Mouse (Mus musculus) common myeloid progenitor, adult 5-6 weeks (primary cell): ENCODE measurements around the gene Mcm2. TPM values are rescaled to one million over a fixed set of nuclear protein-coding genes. Genes with fewer than 3 reads are reported as not detected.
A peak's percentile ranks its signal among the peaks of the same experiment; 100 is the strongest.

Source experiments
- ATAC-seq: replicated peaks from 2 replicates; pipeline ENCODE4 v1.8.0; 2016; ENCODE audit warnings: low read depth, mild to moderate bottlenecking, moderate TSS enrichment, inconsistent platforms; ENCODE audit not compliant: poor library complexity, severe bottlenecking
- total RNA-seq: library from RNA; stranded (forward); fragments of 200-1000, 187-1606 nt; gene quantifications from 2 replicates; pipeline ENCODE4 v1.2.3, GENCODE M21; 2017

Gene Mcm2
- total RNA-seq, 1 experiment from 2014 or later: 188 TPM

DNA sequence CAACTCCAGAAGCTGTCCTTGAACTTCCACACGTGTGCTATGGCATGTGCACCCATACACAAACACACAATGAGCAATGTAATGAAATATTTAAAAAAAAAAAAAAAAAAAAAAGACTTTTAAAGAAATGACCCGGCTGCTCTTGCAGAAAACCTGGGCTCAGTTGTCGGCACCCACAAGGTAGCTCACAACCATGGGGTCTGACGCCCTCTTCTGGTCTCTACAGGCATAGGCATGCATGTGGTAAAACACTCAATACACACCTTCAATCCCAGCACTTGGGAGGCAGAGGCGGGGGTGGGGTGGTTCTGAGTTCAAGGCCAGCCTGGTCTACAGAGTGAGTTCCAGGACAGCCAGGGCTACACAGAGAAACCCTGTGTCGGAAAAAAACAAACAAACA, 2.6 kb downstream of the Mcm2 start:
- no peak for ATAC-seq

DNA sequence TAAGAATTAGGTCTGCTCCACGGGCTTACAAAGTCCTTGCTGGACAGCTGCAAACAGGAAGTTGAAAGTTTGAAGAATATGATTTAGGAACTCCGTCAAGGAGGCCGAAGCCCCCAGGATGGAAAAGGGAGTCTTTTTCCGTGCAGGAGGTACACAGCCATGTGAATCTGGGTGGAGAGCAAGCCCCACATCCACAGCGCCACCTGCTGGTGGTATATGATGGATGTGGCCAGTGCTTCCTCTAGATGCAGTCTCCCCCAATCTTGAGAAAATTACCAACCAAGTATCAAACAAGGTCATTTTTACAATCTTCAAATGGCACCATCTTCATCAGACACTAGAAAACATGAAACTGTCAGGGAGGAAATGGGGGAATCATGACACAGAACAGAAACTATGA, 5.0 kb downstream of the Mcm2 start:
- 0 out of 2 replicates have a peak, but pooled peaks have one; percentile 41 for ATAC-seq

DNA sequence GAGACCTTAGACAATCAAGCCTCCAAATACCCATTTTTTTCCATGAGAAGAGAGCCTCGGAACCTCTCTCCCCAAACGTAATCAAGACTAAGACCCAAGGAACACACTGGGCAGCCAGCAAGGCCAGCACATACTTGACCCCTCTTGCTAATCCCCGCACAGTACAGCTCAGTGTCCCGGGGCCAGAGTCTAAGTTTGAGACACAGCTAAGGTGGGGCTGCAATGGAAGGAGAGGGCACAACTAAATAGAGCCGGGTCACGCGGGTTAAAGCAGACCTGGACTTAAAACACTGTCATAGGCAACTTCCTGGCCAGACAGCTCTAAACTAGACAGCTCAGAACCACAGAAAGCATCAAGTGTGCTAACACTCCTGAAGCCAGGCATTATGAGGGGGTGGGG, 7.7 kb downstream of the Mcm2 start:
- no peak for ATAC-seq

DNA sequence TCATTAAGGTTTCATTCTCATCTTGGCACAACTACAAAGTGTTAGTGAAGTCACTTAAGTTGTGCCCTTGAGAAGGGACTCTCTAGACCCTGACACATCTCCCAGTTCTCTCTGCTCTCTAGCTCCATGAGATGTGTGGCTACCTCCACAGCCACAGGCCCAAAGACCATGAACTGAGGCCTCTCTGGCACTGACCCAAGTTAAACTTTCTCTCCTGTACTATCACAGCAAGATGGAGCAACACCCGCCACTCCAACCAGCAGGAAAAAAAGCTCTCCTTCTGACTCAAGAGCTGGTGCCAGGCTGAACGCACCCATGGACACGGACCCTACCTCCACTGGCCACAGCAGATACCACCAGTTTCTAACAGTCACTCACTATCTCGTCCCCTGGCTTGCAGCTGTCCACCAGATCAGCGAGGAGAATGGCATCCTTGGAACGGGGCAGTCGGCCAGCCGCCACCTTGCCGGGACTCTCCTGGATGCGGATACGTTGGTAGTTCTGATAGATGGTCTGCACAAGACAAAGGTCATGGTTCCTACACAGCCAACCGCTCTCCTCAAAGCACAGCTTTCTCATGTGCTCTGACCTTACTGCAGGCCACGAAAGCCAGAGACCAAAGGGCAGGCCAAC, 9.1 kb downstream of the Mcm2 start:
- no peak for ATAC-seq

DNA sequence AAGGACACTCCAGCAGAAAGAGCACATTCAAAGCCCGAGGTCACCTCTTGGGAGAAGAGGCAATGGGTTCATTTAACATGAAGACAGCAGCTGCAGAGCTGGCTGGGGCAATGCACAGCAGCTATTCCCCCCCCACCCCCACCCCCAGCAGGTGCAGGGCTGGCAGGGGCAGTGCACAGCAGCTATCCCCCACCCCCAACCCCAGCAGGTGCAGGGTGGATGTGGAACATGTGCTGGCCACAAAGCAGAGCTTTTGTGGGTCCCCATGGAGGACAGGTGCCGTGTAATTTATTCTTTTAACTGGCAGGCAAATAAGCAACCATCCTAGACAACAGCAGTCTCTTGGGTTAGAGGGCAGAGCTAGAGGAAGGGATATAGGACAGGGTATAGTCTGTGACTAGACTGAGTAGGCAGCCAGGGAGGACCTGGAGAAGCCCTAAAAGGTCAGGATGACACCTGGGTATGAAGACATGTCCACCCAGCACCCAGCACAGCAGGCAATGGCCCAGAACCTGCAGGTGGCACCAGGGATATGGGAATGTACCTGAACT, 12.1 kb downstream of the Mcm2 start:
- no peak for ATAC-seq

DNA sequence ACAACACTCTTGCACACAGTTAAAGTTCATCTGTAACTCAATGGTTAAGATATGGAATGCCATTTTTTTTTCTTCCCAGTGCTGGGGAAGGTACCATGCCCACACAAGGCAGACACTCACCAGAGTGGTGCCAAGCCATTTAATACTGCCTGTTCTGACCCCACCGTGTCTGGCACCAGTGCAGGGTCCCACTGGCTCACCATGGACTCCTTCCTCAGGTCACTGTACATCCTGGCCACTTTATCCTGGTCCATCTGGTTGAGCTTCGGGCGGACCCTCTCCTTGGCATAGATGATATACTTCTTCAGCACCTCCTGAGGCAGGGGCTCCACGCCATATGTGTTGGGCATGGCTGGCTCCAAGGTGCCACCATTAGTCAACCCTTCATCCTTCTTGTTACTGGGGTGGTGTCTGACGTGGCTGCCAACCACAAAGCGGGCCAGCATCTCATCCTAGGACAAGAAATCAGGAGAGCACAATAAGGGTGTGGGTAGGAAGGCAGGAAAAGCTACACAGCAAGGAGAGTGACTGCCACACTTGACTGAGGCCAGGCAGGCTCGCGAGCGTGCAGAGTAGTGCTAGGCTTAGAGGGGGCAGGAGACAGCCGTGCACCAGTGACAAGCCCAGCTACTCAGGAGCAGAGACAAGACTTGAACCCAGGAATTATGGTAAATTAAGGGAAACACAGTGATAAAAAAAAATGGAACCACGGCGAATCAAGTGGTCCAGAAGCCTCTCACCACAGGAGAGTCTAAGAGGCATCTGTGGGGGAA, 12.8 kb downstream of the Mcm2 start:
- ATAC-seq: no peak

DNA sequence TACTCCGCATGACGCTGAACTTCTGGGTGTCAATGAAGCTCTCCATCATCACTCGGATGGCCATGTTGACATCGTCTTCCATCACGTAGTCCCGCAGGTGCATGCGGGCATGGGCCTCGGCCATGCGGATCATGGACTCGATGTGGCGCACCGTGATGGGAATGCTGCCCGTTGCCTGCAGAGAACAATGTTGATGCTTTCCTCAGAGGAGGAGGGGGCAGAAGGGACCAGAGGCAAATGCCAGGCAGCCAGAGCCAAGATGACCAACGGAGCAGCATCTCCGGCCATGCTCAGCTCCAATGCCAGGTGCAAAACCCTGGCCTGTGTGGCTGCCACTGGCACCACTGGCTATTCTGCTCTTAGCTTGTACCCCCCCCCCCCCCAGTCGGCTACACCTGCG, 13.9 kb downstream of the Mcm2 start:
- ATAC-seq: no peak

DNA sequence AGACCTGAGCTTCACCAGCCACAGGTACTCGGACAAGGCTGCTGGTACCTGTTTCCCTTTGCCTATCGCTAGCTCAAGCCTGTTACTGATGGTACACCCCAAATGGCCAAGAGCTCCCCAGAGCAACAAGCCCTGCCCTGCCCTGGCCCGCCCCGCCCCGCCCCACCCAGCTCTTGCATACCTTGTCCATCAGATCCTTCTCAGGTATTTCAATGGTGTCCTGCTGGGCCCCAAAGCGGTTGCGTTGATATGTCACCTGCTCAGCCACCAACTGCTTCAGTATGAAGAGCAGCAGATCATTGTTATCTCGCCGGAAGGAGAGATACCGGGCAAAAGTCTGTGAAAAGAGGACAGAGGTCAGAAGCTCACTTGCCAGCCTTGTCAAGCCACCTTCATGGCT, 14.4 kb downstream of the Mcm2 start:
- ATAC-seq: no peak

DNA sequence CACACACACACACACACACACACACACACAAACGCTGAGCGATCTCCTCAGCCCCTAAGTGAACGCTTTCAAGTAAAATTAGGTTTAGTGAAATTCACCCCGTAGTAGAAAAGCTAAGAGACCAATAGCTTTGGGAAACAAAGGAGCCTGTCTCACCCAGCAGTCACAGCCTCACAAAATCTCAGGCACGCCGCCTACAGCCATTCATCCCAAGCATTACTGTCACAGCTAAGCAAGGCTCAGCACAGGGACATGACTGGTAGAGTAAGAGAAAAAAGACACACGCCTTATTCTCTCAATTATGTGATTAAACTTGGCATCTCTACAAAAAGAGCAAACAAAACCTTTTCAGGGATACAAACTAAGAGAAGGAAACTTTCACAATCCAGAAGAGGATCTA, 17.2 kb downstream of the Mcm2 start:
- ATAC-seq: no peak

DNA sequence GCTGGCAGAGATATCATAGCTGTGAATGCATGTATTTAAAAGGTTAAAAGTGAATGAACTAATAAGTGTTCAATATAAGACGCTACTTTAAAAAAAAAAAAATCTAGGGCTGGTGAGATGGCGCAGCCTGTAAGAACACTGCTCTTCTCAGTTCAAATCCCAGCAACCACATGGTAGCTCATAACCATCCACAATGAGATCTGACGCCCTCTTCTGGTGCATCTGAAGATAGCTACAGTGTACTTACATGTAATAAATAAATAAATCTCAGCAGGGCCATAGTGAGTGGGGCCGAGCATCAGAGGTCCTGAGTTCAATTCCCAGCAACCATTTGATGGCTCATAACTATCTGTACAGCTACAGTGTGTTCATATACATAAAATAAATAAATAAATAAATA, 19.1 kb downstream of the Mcm2 start:
- ATAC-seq: no peak

DNA sequence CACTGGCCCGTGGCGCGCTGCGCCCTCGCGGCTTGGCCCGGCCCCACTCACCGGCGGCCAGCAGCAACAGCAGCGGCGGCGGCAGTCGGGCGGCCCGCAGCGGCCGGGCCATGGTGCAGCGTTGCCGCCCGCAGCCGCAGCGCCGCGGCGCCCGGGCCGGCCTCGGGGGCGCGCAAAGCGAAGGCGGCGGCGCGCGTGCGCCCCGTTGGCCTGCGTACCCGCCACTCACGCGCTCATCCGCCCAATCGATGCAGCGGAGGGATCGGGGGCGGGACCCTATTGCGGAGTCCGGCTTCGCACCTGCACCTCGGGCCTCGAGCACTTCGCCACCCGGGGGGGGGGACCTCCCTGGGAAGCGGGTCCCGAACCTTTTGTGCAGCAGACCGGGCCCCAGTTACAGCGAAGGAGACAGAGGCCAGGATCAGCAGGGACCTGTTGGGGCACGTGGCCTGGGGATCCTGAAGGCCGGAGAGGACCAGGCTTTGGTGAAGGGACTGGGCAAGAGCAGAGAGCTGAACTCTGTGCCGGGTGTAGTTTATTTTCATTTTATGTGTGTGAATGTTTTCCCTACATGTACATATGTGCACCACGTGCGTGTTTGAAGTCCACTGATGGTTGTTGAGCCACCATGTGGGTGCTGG, 23.6 kb downstream of the Mcm2 start, which contains the start of gene Podxl2:
TSS of gene Podxl2 (minus strand) at position 177 of the 641 bp plus-strand sequence.
- ATAC-seq: peak; percentile 45

DNA sequence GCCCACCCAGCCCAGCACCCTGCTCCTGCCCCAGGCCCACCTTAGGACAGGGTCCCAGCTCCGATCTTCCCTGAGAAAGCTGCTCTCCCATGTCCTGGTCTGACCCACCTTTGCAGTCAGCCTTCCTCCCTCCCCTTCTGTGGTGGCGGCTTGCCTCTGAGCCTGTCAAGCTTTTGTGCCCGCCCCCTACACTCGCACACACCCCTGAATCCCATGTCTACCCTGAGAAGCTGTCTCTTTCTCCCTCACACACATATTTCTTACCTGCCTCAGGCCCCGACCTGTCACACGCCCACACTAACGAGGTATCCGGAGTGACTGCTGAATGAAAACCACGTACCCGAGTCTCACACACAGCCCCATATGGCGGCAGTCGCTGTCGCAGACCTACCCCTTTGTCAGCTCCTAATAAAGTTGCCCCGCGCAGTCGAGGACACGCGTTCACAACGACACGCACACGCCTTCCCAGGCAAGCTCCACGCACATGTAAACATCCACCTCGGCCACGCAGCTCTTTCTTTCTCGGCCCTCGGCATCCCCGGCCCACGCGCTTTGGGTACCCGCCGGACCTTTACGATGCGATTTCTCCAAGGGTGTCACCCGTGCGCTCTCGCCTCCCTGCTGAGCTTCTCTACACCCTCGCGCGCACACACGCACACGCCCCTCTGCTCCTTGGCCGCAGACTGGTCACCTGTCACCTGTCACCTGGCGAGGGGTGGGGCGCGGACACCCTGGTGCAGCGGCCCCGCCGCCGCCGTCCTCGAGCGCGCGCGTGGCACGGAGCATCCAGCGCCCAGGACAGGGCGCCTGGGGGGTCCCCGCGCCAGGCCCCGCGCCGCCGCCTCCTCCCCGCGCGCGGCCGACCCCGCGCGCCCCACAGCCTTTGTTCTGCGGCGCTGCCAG, 24.4 kb downstream of the Mcm2 start:
- 0 out of 2 replicates have a peak, but pooled peaks have one; percentile 19 for ATAC-seq

DNA sequence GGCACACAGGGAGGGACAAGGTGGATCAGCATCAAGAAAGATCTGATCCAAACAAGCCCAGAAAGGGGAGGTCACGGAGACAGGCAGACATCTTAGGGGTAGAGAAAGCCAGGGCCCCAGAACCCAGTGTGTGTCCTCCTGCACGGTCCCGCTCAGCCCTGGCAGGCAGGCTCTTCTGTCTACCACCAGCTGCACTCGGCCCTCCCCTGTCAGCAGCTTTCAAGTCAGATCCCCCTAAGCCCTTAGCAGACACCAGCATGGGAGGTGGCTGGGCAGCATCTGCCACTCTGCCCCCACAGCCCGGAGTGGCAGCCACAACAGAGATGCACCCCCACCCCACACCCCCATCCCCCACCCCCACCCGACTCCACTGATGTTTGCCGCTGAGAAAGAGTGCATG, 25.8 kb downstream of the Mcm2 start:
- ATAC-seq: no peak

DNA sequence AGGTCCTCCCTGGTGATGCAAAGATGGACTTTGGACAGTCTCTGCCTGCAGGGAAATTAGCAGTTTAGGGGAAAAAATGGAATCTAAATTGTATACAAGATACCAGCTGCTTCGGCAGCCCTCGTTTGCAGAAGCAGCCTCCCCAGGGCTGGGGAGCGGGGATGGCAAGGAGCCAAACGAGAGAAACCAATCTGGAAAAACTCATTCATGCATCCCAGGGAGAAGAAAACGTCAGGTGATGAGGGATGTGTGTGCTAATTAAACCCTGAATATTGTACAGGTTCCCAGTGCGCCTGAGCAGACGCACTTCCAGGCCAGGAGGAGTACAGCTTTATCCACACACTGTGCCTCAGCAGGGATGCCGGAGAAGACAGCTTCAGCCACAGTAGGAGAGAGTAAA, 27.0 kb downstream of the Mcm2 start:
- no peak for ATAC-seq

DNA sequence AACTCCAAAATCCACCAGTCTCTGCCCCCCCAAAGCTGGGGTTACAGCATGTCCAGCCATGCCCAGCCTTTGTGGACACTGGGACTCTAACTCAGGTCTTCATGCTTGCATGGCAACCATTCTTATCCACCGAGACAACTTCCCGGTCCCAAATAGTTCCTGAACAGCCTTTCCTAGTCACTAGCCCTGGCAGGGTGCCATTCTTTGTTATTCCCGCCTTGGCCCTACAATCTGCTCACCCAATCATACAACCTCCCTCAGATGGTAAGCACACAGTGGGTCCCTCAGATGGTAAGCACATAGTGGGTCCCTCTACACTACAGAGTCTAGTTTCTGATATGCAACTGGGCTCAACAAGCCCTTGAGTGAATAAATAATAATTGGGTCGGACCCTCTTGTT, 28.0 kb downstream of the Mcm2 start:
- ATAC-seq: no peak

DNA sequence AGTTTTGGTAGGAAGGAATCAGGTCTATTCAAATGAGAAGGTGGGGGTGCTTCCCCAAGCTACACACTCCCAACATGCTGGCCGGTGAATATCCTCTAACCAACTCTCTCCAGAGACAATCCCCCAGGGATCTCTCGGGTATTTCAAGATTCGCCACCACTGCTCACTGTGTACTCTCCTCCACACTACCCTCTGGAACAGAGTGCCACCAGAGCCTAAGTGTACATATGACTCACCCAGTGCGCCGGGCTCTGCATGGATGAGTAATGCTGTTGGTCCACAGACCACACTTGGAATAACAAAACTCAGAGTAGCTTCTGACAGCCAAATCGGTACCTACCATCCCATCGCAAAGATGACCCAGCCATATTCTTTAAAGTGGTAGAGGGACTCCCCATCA, 29.1 kb downstream of the Mcm2 start:
- ATAC-seq: no peak

DNA sequence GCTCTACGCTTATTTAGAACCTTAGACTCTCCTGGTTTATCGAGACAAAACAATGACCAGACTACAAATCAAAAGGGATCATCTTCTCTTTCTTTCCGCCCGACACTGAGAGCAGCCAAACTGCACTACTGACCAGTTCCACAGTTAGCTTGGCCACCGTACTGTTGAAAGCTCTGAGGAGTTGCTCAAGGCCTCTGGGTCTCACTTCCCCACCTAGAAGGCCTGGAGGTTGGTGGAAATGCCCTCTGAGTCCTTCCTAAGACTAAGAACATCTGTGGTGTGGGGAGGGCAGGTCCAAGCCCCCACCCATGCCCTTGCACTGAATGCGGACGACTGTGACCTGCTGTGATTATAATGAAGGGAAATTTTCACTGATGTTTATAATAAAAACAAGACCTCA, 32.9 kb downstream of the Mcm2 start:
- ATAC-seq: no peak

DNA sequence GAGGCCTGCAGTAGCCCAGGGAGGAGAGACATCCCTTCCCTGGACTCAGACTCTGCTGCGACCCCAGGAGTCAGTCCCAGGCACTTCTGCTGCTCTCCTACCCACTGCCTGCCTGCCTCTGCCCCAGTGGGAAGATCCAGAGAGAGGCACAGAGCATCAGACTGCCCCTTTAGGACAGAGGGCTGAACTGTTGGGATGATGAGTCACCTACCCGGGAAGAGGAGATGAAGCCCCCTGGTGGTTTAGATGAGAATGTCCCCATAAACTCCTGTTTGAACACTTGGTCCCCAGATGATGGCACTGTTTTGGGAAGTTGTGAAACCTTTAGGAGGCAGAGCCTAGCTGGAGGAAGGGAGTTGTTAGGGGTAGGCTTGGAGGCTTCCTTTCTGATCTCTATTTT, 37.7 kb downstream of the Mcm2 start:
- ATAC-seq: peak; percentile 94

DNA sequence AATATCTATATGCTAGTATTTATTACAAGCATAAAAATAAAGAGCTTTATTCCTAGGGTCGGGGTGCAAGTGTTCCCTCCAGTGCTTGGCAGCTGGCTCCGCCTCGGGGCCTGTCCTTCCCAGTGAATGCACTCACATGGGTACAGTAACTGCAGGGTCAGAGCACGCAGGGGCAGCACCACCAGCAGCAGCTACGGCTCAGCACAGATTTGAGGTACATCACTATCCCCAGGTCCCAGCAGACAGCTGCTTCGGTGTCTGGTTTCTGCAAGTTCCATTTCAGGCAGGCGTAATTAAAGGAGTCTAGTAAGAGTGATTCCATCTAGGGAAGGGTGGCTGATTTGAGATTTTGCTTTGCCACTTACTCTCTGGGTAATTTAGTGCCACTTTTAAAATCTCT, 40.2 kb downstream of the Mcm2 start:
- no peak for ATAC-seq

DNA sequence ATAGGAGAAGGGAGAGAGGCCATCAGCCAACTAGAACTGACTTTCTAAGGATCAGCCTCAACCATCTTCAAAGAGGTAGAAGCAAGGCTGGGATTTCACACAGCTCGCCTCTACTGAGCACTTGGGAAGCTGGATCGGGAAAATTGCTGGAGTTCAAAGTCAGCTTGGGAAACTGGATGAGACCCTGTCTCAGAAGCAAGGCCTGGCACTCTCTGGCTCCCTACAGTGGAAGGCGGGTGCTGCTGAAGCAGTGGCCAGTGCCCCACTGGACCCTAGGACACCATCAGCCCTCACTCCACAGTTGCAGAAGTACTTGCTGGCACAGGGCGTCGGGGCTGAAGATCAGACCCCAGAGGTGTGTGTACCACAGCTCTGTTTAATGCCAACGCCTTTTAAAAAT, 40.8 kb downstream of the Mcm2 start:
- no peak for ATAC-seq
